Mouse (Mus musculus) frontal cortex, postnatal 36 days (tissue): ENCODE measurements around the gene Olfr1220.

ENCODE experiments used
- DNase-seq, 2 experiments: peaks; one replicate each; pipeline ENCODE4 v3.0.0; 2022; ENCODE audit warnings: low spot score in 2 of 2

Gene Olfr1220

GRCm38 (mm10) chr2:89106735-89107134 is at the start of gene Olfr1220:
TSS of gene Olfr1220 (minus strand) at chr2:89106835.
- DNase-seq = no peak

GRCm38 (mm10) chr2:89151460-89151859 is 44.8 kb upstream of the Olfr1220 start, which contains the start of gene Olfr1223:
TSS of gene Olfr1223 (minus strand) at chr2:89151560.
- no peak for DNase-seq

- no peak for DNase-seq
These were observed 26.3 kb upstream of the Olfr1220 start, which contains the start of gene Olfr1222 for GRCm38 (mm10) chr2:89132954-89133353. TSS of gene Olfr1222 (minus strand) at chr2:89133054.

GRCm38 (mm10) chr2:89117183-89117582 is 10.5 kb upstream of the Olfr1220 start, which contains the start of gene Olfr1221:
TSS of gene Olfr1221 (minus strand) at chr2:89117283.
- no peak for DNase-seq

- DNase-seq = no peak
These were observed 984 bp downstream of the Olfr1220 start for GRCm38 (mm10) chr2:89105651-89106050.

GRCm38 (mm10) chr2:89093848-89094247 is 12.8 kb downstream of the Olfr1220 start:
- DNase-seq = no peak

GRCm38 (mm10) chr2:89083413-89083812 is 23.2 kb downstream of the Olfr1220 start, which contains the start of gene Olfr1219:
TSS of gene Olfr1219 (minus strand) at chr2:89083513.
- no peak for DNase-seq

- DNase-seq = no peak
These were observed 25.1 kb downstream of the Olfr1220 start for GRCm38 (mm10) chr2:89081487-89081886.

- DNase-seq = no peak
These were observed 45.5 kb downstream of the Olfr1220 start, which contains the start of gene Olfr1218 for GRCm38 (mm10) chr2:89061087-89061486. TSS of gene Olfr1218 (minus strand) at chr2:89061187.
